Mouse (Mus musculus): ENCODE data around the gene Scrg1.

DNA sequence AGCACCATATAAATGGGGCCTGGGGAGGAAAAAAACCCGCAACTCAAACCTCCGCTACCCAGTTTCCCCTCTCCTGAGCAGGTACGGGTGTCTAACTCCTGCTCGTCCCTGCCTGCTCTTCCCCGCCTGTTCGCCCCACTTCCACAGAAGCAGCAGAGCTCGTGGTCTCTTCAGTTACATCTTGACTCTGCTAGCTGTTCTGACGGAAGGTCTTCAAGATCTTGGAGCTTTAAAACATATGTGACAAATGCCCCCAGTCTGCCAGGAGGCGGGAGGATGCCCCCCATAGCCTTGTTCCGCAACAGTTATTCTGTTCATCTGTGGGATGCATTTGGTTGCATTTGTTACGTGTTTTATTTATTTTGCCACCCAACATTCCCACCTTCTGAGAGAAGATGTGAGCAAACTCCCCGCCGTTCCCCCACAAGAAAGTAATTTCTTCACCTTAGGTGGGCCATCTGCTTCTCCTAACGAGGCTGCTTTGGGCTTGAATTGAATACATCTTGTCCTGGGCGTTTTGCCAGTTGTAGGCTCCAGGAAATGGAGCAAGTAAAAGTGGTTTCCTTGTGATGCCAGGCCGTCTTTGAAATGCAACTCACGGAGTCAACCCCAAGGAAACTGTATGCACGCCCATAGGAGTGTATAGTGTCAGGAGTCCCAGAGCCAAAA, 19.8 kb upstream of the Scrg1 start:
- TF ChIP-seq CTCF (IDR thresholded peaks at IDR 0.05; ENCODE audit: low read depth, low read length): no peak
- no peak for TF ChIP-seq POLR2A (IDR thresholded peaks at IDR 0.05; ENCODE audit: extremely low read depth, insufficient read depth, low read length)
